Mouse (Mus musculus) cerebellum, adult 9-10 months (tissue): ENCODE data around the gene Gdf10.

ENCODE experiments used
- DNase-seq: peaks from one replicate; pipeline ENCODE4 v3.0.0; 2022

Gene Gdf10

GRCm38 (mm10) chr14:33940739-33941138 is 17.4 kb downstream of the Gdf10 start, which contains the start of gene Gdf2:
TSS of gene Gdf2 (plus strand) at chr14:33941039.
- no peak for DNase-seq

- DNase-seq, result no peak
Observed at GRCm38 (mm10) chr14:33942222-33942621, 18.8 kb downstream of the Gdf10 start.

- DNase-seq, result no peak
Observed at GRCm38 (mm10) chr14:33946125-33946524, 22.7 kb downstream of the Gdf10 start.

GRCm38 (mm10) chr14:33952233-33952981 is 29.0 kb downstream of the Gdf10 start:
- DNase-seq, result peak; percentile 69

- no peak for DNase-seq
Observed at GRCm38 (mm10) chr14:33953761-33954160, 30.4 kb downstream of the Gdf10 start, which contains the start of gene Rbp3. TSS of gene Rbp3 (plus strand) at chr14:33954003.

- no peak for DNase-seq
Observed at GRCm38 (mm10) chr14:33956055-33956454, 32.7 kb downstream of the Gdf10 start.

- no peak for DNase-seq
Observed at GRCm38 (mm10) chr14:33958186-33958585, 34.8 kb downstream of the Gdf10 start.

- no peak for DNase-seq
Observed at GRCm38 (mm10) chr14:33958841-33959240, 35.5 kb downstream of the Gdf10 start.

GRCm38 (mm10) chr14:33959341-33959740 is 36.0 kb downstream of the Gdf10 start:
- peak; percentile 74 for DNase-seq

- DNase-seq, result no peak
Observed at GRCm38 (mm10) chr14:33965675-33966074, 42.3 kb downstream of the Gdf10 start.

- DNase-seq, result no peak
Observed at GRCm38 (mm10) chr14:33972679-33973078, 49.3 kb downstream of the Gdf10 start.

GRCm38 (mm10) chr14:33974752-33975151 is 51.4 kb downstream of the Gdf10 start:
- DNase-seq, result no peak

GRCm38 (mm10) chr14:33977748-33978147 is 54.4 kb downstream of the Gdf10 start:
- no peak for DNase-seq

GRCm38 (mm10) chr14:33978604-33979059 is 55.2 kb downstream of the Gdf10 start, which contains the start of gene Zfp488:
TSS of gene Zfp488 (minus strand) at chr14:33978764.
- DNase-seq, result no peak
